Mouse (Mus musculus): ENCODE results near the gene Nectin4. TPM values are rescaled to one million over a fixed set of nuclear protein-coding genes. Genes with fewer than 3 reads are reported as not detected.

The Nectin4 gene
- polyA plus RNA-seq, 1 experiment from 2014 or later, result 2.3 TPM

DNA sequence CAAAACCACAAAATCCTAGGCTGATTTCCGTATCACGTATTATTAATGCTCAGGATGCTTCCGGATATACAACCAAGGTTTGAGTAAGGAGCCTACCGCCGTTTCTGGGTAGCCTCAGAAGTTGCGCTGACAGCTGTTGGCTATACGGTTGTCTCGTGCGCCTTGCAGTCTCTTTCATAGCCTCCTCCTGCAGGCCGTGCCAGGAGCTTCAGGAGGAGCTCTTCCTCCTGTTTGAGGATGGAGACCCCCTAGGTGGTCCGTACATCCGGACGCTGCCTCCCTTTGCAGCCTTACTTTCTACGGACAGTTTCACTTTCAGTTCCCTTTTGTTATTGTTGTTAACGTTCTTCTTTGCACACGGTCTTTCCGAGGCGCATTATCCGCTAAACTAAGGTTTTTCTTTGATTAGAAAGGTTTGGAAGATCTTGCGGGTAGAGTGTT lies 42.1 kb downstream of the Nectin4 start:
- peak; percentile 46 for ATAC-seq (ENCODE audit: insufficient read depth)
- H3K36me3 ChIP-seq (ENCODE audit: insufficient read depth), result peaks cover 29% of the 10 kb centered on the region
- peak; percentile 41; the same call in 1 of the 2 replicates for TF ChIP-seq CTCF (IDR thresholded peaks at IDR 0.05; ENCODE audit: low read depth)

DNA sequence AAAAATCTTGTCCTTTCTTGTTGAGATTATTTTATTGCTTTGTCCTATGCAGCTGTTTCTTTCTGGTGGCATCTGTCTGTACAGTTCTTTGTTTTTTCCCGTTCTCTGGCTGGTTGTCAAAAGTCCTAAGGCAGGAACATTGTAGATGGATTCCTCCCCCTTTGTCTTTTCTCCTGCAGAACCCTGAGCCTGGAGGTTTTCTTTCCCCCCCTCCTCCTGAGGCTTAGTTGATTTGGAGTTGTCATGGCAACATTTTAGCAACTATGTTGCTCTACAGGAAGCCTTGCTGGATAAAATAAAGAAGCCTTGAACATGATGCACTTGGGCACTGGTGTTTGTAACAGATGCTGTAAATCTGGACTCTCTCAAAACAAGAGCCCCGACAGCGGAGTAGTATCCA lies 42.5 kb downstream of the Nectin4 start:
- no peak for ATAC-seq (ENCODE audit: insufficient read depth)
- Histone ChIP-seq H3K36me3 (ENCODE audit: insufficient read depth) (peaks cover 34% of the 10 kb centered on the region), H3K4me2 (peak overlapping the region; percentile 60), H3K9me3 (ENCODE audit: low read depth, low read length) (no peaks in the 10 kb centered on the region), H3K27ac (ENCODE audit: low read depth) (peak overlapping the region; percentile 95), H3K4me1 (ENCODE audit: insufficient read depth) (no peaks in the 10 kb centered on the region), H3K27me3 (ENCODE audit: insufficient read depth, low read length) (no peaks in the 10 kb centered on the region), H3K9ac (peak overlapping the region; percentile 93), H3K4me3 (ENCODE audit: low read depth, low read length) (peak overlapping the region; percentile 94)
- peak; percentile 63 for DNase-seq
- no peak for TF ChIP-seq CTCF (IDR thresholded peaks at IDR 0.05; ENCODE audit: low read depth)
- WGBS, result 54% methylated on average over 3 of the region's 3 CpGs

More for the DNA sequence above, 42.1 kb downstream of the Nectin4 start:
- DNase-seq, result peak; percentile 76
- H3K4me1 ChIP-seq (ENCODE audit: insufficient read depth), result no peaks in the 10 kb centered on the region
- under 1% methylated on average over 20 of the region's 20 CpGs for WGBS
- no peaks in the 10 kb centered on the region for H3K9me3 ChIP-seq (ENCODE audit: low read depth, low read length)
- H3K27me3 ChIP-seq (ENCODE audit: insufficient read depth, low read length), result no peaks in the 10 kb centered on the region
- H3K27ac ChIP-seq (ENCODE audit: low read depth), result peak overlapping the region; percentile 95
- peak overlapping the region; percentile 93 for H3K9ac ChIP-seq
- peak overlapping the region; percentile 60 for H3K4me2 ChIP-seq
- H3K4me3 ChIP-seq (ENCODE audit: low read depth, low read length), result peak overlapping the region; percentile 94

DNA sequence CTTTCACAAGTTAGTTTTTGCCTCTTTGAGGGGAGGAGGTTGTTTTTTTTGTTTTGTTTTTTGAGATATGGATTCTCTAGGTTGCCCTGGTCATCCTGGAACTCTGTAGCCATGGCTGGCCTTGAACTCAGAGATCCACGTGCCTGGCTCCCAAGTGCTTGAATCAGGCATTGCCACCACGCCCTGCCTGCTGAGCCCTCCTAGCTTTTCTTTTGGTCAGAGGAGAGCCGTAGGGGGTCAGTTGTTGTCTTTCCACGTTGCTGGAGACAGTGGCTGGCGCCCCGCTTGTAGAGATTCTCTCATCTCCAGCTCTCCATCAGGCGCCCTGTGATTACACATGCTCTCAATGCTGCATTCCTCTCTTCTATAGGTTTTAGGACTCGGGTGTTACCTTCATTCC lies 43.7 kb downstream of the Nectin4 start:
- no peak overlapping the region for H3K9ac ChIP-seq
- no peak for TF ChIP-seq CTCF (IDR thresholded peaks at IDR 0.05; ENCODE audit: low read depth)
- 76% methylated on average over 8 of the region's 8 CpGs for WGBS
- ATAC-seq (ENCODE audit: insufficient read depth) (no peak), DNase-seq (no peak)
- no peaks in the 10 kb centered on the region for H3K9me3 ChIP-seq (ENCODE audit: low read depth, low read length)
- no peak overlapping the region for H3K4me3 ChIP-seq (ENCODE audit: low read depth, low read length)
- H3K4me1 ChIP-seq (ENCODE audit: insufficient read depth), result no peaks in the 10 kb centered on the region
- no peak overlapping the region for H3K4me2 ChIP-seq
- peaks cover 45% of the 10 kb centered on the region for H3K36me3 ChIP-seq (ENCODE audit: insufficient read depth)
- no peaks in the 10 kb centered on the region for H3K27me3 ChIP-seq (ENCODE audit: insufficient read depth, low read length)
- H3K27ac ChIP-seq (ENCODE audit: low read depth), result no peak overlapping the region

DNA sequence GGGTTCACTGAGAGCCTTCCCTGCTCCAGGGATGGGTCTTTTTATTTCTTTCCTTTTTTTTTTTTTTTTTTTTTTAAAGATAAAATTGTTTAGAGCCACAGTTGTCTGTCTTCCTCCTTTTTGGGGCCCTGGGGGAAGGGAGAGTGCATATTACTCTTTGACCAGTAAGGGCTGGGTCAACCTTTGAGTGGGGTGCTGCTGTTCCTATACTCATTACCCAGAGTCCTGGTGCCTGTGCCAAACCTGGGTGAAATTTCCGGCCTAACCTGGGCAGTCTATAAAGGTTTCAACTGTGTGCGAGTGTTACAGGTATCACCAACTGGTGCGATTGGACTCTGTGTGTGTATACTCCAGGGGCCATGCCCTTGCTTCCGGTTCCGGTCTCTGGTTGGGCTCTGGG lies 48.8 kb downstream of the Nectin4 start, which contains the start of gene Tstd1:
TSS of gene Tstd1 (plus strand) at position 213 of the 400 bp plus-strand sequence.
- Histone ChIP-seq H3K27ac (ENCODE audit: low read depth) (peak within 1 kb of the TSS; percentile 79), H3K36me3 (ENCODE audit: insufficient read depth) (peaks cover 68% of the 10 kb centered on the region), H3K27me3 (ENCODE audit: insufficient read depth, low read length) (no peaks in the 10 kb centered on the region), H3K9ac (no peak within 1 kb of the TSS), H3K4me3 (ENCODE audit: low read depth, low read length) (no peak within 1 kb of the TSS), H3K4me2 (no peak within 1 kb of the TSS), H3K4me1 (ENCODE audit: insufficient read depth) (no peaks in the 10 kb centered on the region), H3K9me3 (ENCODE audit: low read depth, low read length) (no peaks in the 10 kb centered on the region)
- no peak for TF ChIP-seq CTCF (IDR thresholded peaks at IDR 0.05; ENCODE audit: low read depth)
- no peak for ATAC-seq (ENCODE audit: insufficient read depth)
- 81% methylated on average over 5 of the region's 5 CpGs for WGBS
- DNase-seq, result no peak

DNA sequence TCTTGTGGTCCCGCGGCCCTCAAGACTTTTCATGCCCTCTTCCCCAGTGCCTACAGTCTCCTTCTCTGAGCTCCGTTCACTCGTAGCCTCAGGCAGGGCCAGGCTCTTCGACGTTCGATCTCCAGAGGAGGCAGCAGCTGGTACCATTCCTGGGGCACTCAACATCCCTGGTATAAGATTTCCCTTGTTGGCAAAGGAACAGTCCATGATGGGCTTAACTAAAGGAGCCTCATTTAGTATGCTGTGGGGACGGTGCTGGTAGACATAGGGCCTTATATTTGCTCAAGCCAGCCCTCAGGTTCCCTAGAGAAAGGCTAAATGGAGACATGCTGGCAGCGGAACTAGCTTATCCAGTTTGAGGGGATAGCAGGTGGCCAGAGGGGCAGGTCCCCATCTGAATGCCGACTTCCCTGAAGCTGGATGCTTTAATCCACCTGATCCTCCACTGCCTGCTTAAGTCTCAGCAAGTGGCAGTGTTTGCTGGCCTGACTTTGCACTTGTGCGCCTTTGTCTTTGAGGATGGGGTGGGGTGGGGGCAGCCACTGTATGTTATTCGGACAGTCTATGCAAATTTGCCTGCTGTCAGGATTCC lies 49.5 kb downstream of the Nectin4 start:
- no peaks in the 10 kb centered on the region for H3K27me3 ChIP-seq (ENCODE audit: insufficient read depth, low read length)
- H3K9ac ChIP-seq, result no peak overlapping the region
- DNase-seq (peak; percentile 67), ATAC-seq (ENCODE audit: insufficient read depth) (peak; percentile 69)
- TF ChIP-seq CTCF (IDR thresholded peaks at IDR 0.05; ENCODE audit: low read depth), result no peak
- 44% methylated on average over 12 of the region's 12 CpGs for WGBS
- no peak overlapping the region for H3K4me3 ChIP-seq (ENCODE audit: low read depth, low read length)
- H3K9me3 ChIP-seq (ENCODE audit: low read depth, low read length), result no peaks in the 10 kb centered on the region
- no peak overlapping the region for H3K4me2 ChIP-seq
- H3K27ac ChIP-seq (ENCODE audit: low read depth), result peak overlapping the region; percentile 79
- H3K4me1 ChIP-seq (ENCODE audit: insufficient read depth), result no peaks in the 10 kb centered on the region
- peaks cover 65% of the 10 kb centered on the region for H3K36me3 ChIP-seq (ENCODE audit: insufficient read depth)

DNA sequence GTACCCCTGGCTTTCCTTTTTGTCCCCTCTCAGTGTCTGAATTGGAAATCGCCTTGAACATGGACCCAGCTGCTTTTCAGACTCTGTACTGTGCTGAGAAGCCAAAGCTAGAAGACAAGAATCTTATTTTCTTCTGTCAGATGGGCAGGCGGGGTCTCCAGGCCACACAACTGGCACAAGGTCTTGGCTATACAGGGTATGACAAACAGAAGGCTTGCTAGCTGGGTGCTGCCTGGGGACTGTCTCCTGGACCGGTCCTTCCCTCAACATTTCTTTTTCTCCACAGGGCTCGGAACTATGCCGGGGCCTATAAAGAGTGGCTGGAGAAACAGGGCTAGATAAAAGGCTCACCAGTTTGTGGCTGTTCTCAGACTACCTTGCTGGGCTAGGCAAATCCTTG lies 50.0 kb downstream of the Nectin4 start:
- H3K36me3 ChIP-seq (ENCODE audit: insufficient read depth), result peaks cover 60% of the 10 kb centered on the region

DNA sequence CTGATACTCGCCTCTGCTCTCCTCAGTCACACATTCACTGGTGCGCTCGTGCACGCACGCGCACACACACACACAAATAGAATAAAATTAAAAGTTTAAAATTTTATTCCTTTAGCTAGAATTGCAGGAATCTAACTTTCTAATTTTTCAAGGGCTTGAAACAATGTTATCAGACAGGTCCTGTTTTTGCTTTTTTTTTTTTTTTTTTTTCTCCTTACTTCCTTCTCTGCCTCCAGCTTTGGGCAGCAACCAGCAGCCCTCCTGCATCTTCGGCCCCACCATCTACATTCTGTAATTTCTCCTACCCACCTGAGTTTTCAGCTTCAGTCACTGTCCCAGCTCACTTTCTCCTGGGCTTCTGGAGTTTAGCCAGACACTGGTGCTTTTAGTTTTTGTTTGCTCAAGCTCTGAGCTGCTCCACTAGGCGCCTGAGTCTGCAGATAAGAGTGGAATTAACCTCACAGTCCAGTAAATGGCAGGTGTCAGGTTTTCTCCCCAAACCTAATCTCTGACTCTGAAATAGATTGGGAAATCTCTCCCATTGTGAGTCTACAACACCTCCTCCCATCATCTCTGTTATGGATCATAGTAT lies 52.7 kb downstream of the Nectin4 start:
- H3K4me1 ChIP-seq (ENCODE audit: insufficient read depth), result 0 out of 2 replicates have a peak, but pooled peaks cover 5% of the 10 kb centered on the region
- peaks cover 33% of the 10 kb centered on the region for H3K36me3 ChIP-seq (ENCODE audit: insufficient read depth)
- no peak for ATAC-seq (ENCODE audit: insufficient read depth)
- 70% methylated on average over 8 of the region's 8 CpGs for WGBS
- H3K27me3 ChIP-seq (ENCODE audit: insufficient read depth, low read length), result no peaks in the 10 kb centered on the region
- TF ChIP-seq CTCF (IDR thresholded peaks at IDR 0.05; ENCODE audit: low read depth), result no peak
- no peak overlapping the region for H3K9ac ChIP-seq
- no peak overlapping the region for H3K27ac ChIP-seq (ENCODE audit: low read depth)
- peak; percentile 59 for DNase-seq
- no peak overlapping the region for H3K4me2 ChIP-seq
- no peaks in the 10 kb centered on the region for H3K9me3 ChIP-seq (ENCODE audit: low read depth, low read length)
- no peak overlapping the region for H3K4me3 ChIP-seq (ENCODE audit: low read depth, low read length)

More for the DNA sequence above, 50.0 kb downstream of the Nectin4 start:
- H3K9ac ChIP-seq, result no peak overlapping the region
- ATAC-seq (ENCODE audit: insufficient read depth) (peak; percentile 15; the same call in 1 of the 2 replicates), DNase-seq (no peak)
- H3K4me3 ChIP-seq (ENCODE audit: low read depth, low read length), result no peak overlapping the region
- H3K27ac ChIP-seq (ENCODE audit: low read depth), result peak overlapping the region; percentile 31; the same call in 1 of the 2 replicates
- no peaks in the 10 kb centered on the region for H3K27me3 ChIP-seq (ENCODE audit: insufficient read depth, low read length)
- WGBS, result 69% methylated on average over 5 of the region's 5 CpGs
- H3K4me2 ChIP-seq, result no peak overlapping the region
- no peaks in the 10 kb centered on the region for H3K9me3 ChIP-seq (ENCODE audit: low read depth, low read length)
- H3K4me1 ChIP-seq (ENCODE audit: insufficient read depth), result 0 out of 2 replicates have a peak, but pooled peaks cover 3% of the 10 kb centered on the region
- TF ChIP-seq CTCF (IDR thresholded peaks at IDR 0.05; ENCODE audit: low read depth), result no peak

Measured in lung, embryonic 14.5 days (tissue).